In the genomic region with DNA sequence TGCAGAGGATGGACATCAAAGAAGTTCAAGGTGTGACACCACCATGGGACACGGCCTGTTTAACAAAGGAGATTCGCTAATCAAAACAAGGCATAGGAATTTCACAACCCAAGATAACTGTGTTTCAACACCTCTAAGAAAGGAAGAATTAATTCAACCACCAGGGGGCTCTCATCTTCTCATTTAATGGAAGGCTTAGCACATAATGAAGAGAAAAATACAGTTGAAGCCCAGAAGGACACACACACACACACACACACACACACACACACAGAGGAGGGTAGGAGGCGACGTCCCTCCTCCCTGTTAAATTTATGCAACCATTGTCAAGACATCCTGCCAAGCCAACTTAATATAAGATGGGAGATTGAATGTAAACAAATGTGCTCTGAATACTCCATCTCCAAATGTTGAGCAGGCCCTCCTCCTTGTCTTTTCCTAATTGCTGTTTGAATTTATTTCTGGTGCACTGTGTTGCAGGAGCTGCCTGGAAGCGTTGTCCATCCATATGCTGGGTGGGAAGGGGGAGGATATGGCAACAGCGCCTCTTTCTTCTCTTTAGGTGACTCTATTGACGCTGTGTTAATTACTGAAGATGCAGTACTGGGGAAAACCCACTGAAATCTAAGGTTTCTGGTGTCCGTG, we compare ENCODE assay signal across 9 mouse cellular contexts.
DNase-seq lines count a peak whose midpoint lies in the region; ATAC-seq and TF ChIP-seq lines count a peak whose summit lies in the region.
"Had no signal": no experiment of that assay in that cellular context is flagged by ENCODE, and none has a peak within 500 bp of the region (broad histone marks: within the 10 kb centered on the region; RNA-seq: fewer than 3 reads in every experiment).

No protein-coding gene starts in this region.

- H3K4me1 ChIP-seq in lung, postnatal 0 days (ENCODE audit: insufficient read depth, low read depth, low read length): no peaks in the 10 kb centered on the region
- H3K4me1 ChIP-seq in stomach, postnatal 0 days (replicated peaks; ENCODE audit: control insufficient read depth, insufficient read depth): no peaks in the 10 kb centered on the region
- H3K4me1 ChIP-seq: embryonic facial prominence, embryonic 13.5 days; limb, embryonic 12.5 days had no signal

- H3K27ac ChIP-seq in lung, postnatal 0 days (ENCODE audit: low read length): no peak overlapping the region
- no peak overlapping the region for H3K27ac ChIP-seq in stomach, postnatal 0 days (replicated peaks)
- H3K27ac ChIP-seq: embryonic facial prominence, embryonic 13.5 days; limb, embryonic 12.5 days had no signal

- no peak overlapping the region for H3K4me2 ChIP-seq in lung, postnatal 0 days (replicated peaks; ENCODE audit: low read depth, low read length)
- H3K4me2 ChIP-seq in stomach, postnatal 0 days (replicated peaks; ENCODE audit: low read depth): no peak overlapping the region
- H3K4me2 ChIP-seq: embryonic facial prominence, embryonic 13.5 days; limb, embryonic 12.5 days had no signal

- DNase-seq in kidney, adult 9 months: peak; percentile 81
- no peak for DNase-seq in kidney, adult 18-20 months
- peak; percentile 23 to 57 for DNase-seq in CD8-positive naive resting alpha-beta T cell, adult 2 months (ENCODE audit: low read depth in 2 of 2, low spot score in 2 of 2)
- peak; percentile 19 to 51 for DNase-seq in heart, adult 9 months (ENCODE audit: low spot score in 2 of 2)
- peak; percentile 90 for DNase-seq in lung, postnatal 0 days (ENCODE audit: low spot score)
- DNase-seq in stomach, postnatal 0 days (ENCODE audit: low spot score): no peak

- no peak overlapping the region for H3K9ac ChIP-seq in lung, postnatal 0 days (replicated peaks; ENCODE audit: low read depth)
- H3K9ac ChIP-seq in stomach, postnatal 0 days (ENCODE audit: low read length): no peak overlapping the region
- H3K9ac ChIP-seq: embryonic facial prominence, embryonic 13.5 days; limb, embryonic 12.5 days had no signal

- H3K36me3 ChIP-seq in lung, postnatal 0 days (ENCODE audit: insufficient read depth, low read length): no peaks in the 10 kb centered on the region
- no peaks in the 10 kb centered on the region for H3K36me3 ChIP-seq in stomach, postnatal 0 days (ENCODE audit: control insufficient read depth, insufficient read depth, low read length)
- H3K36me3 ChIP-seq: embryonic facial prominence, embryonic 13.5 days; limb, embryonic 12.5 days had no signal

- H3K4me3 ChIP-seq in lung, postnatal 0 days (ENCODE audit: low read depth, low read length): no peak overlapping the region
- H3K4me3 ChIP-seq in stomach, postnatal 0 days (ENCODE audit: low read depth, low read length): no peak overlapping the region
- H3K4me3 ChIP-seq: embryonic facial prominence, embryonic 13.5 days; limb, embryonic 12.5 days had no signal

- WGBS in lung, postnatal 0 days: 42% methylated on average over 8 of the region's 8 CpGs
- 49% methylated on average over 8 of the region's 8 CpGs for WGBS in stomach, postnatal 0 days

- peak; percentile 41; the same call in 1 of the 2 replicates for TF ChIP-seq EP300 in lung, postnatal 0 days (IDR thresholded peaks at IDR 0.05)
- no peak for TF ChIP-seq EP300 in stomach, postnatal 0 days (optimal IDR thresholded peaks at IDR 0.05)

- peak; percentile 59 for ATAC-seq in activated CD4-positive, CD25-positive, alpha-beta regulatory T cell, adult 4 months
- ATAC-seq in lung, postnatal 0 days: peak; percentile 54; the same call in 1 of the 2 replicates
- ATAC-seq in stomach, postnatal 0 days (ENCODE audit: low FRiP score, low TSS enrichment): no peak

- TF ChIP-seq CTCF in lung, postnatal 0 days (IDR thresholded peaks at IDR 0.05): peak; percentile 67
- peak; percentile 74 for TF ChIP-seq CTCF in stomach, postnatal 0 days (IDR thresholded peaks at IDR 0.05; ENCODE audit: low read depth)

- no peaks in the 10 kb centered on the region for H3K27me3 ChIP-seq in lung, postnatal 0 days (replicated peaks; ENCODE audit: insufficient read depth, low read length)
- H3K27me3 ChIP-seq in stomach, postnatal 0 days (ENCODE audit: control insufficient read depth, insufficient read depth, low read length): no peaks in the 10 kb centered on the region
- H3K27me3 ChIP-seq: embryonic facial prominence, embryonic 13.5 days; limb, embryonic 12.5 days had no signal

- H3K9me3 ChIP-seq in lung, postnatal 0 days (ENCODE audit: low read length): no peaks in the 10 kb centered on the region
- no peaks in the 10 kb centered on the region for H3K9me3 ChIP-seq in stomach, postnatal 0 days (ENCODE audit: control insufficient read depth, low read length)
- H3K9me3 ChIP-seq: embryonic facial prominence, embryonic 13.5 days; limb, embryonic 12.5 days had no signal

Comparison
In these comparisons a context has a peak if more than half of its experiments do, and no peak if none do; other contexts are left out.
1. DNase-seq: peak in kidney, adult 9 months (single experiment), CD8-positive naive resting alpha-beta T cell, adult 2 months (2 of 2), heart, adult 9 months (2 of 2) and lung, postnatal 0 days (single experiment); none in kidney, adult 18-20 months (single experiment) and stomach, postnatal 0 days (single experiment).